ENCODE assay signal across 14 mouse cellular contexts in the genomic region with DNA sequence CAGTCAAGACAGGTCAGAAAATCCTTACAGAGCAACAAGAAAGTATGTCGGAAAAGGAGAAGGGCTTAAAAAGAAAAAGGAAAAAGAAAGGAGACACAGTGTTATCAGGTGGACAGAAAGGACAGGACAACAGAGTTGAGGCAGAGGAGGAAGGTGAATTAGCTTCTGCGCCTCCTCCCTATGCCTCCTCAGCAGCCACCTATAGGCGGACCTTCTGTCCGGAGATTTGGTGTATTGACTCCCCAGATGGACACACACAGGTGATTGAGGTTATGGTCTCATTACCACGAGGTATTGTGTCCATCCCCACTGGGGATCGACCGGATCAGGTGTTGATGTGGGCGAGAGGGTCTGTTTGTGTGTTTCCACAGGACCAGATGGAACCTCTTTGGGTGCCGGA. TPM values are rescaled to one million over a fixed set of nuclear protein-coding genes. Genes with fewer than 3 reads are reported as not detected.
DNase-seq lines count a peak whose midpoint lies in the region; TF ChIP-seq lines count a peak whose summit lies in the region.
"Not testable (repeated sequence)": the region's sequence is repeated elsewhere in the genome, so short reads cannot be mapped to it uniquely, and the experiment has no call there.
"Had no signal": no experiment of that assay in that cellular context is flagged by ENCODE, and none has a peak within 500 bp of the region (broad histone marks: within the 10 kb centered on the region; RNA-seq: fewer than 3 reads in every experiment).

No protein-coding gene starts in this region.

- H3K36me3 ChIP-seq in thymus, adult 2 months (ENCODE audit: control insufficient read depth, insufficient read depth, low read length): not testable (repeated sequence)

- H3K4me1 ChIP-seq in thymus, adult 2 months (replicated peaks; ENCODE audit: control insufficient read depth, insufficient read depth, low read length): not testable (repeated sequence)

- H3K27me3 ChIP-seq in thymus, adult 2 months (ENCODE audit: control insufficient read depth, insufficient read depth, low read length): not testable (repeated sequence)

- H3K4me3 ChIP-seq in thymus, adult 2 months (ENCODE audit: control insufficient read depth, insufficient read depth, low read length): not testable (repeated sequence)

- TF ChIP-seq CTCF in thymus, adult 2 months (IDR thresholded peaks at IDR 0.05; ENCODE audit: borderline replicate concordance, control insufficient read depth, extremely low read depth, insufficient read depth, low read length, poor library complexity): not testable (repeated sequence)

- not testable (repeated sequence) for TF ChIP-seq POLR2A in thymus, adult 2 months (IDR thresholded peaks at IDR 0.05; ENCODE audit: control insufficient read depth, extremely low read depth, insufficient read depth, low read length, poor library complexity)

- 96% methylated on average over 7 of the region's 9 CpGs for WGBS in thymus, adult 2 months

- not testable (repeated sequence) for H3K27ac ChIP-seq in thymus, adult 2 months (ENCODE audit: control insufficient read depth, insufficient read depth, low read length)

- intact Hi-C loops in left cerebral cortex, postnatal 4 days (cut with DNase I): not testable (repeated sequence)

- DNase-seq in cerebellum, adult 11-12 months: peak; percentile 33
- DNase-seq in frontal cortex, postnatal 25 days (ENCODE audit: low spot score in 2 of 2): peak; percentile 6 to 8
- DNase-seq in heart, adult 9 months (ENCODE audit: low spot score in 2 of 2): peak; percentile 23
- DNase-seq in kidney, postnatal 14 days: peak; percentile 14
- DNase-seq in left cerebral cortex, postnatal 4 days: peak; percentile 5
- peak; percentile 15 for DNase-seq in right cerebral cortex, adult 18-20 months
- DNase-seq in thymus, adult 2 months: peak; percentile 20

RNA-seq across cellular contexts. Expression of gene Olfr330, which starts 14.9 kb away (rescaled TPM):
- not detected for total RNA-seq in left cerebral cortex, postnatal 4 days (2021)
- polyA plus RNA-seq in thymus, adult 2 months (2012; rRNA removed): 0.29 and 0.50 TPM in 2 replicates
- total RNA-seq: megakaryocyte, adult 5-6 weeks had no signal
- polyA plus RNA-seq: forebrain, embryonic 16.5 days; heart, embryonic 12.5 days; hindbrain, embryonic 15.5 days; kidney, embryonic 16.5 days; liver, embryonic 13.5 days had no signal

RNA-seq across cellular contexts. Expression of gene Olfr331, which starts 17.4 kb away (rescaled TPM):
- total RNA-seq in left cerebral cortex, postnatal 4 days (2021): not detected
- polyA plus RNA-seq in thymus, adult 2 months (2012; rRNA removed): not detected in 2 replicates
- total RNA-seq: megakaryocyte, adult 5-6 weeks had no signal
- polyA plus RNA-seq: forebrain, embryonic 16.5 days; heart, embryonic 12.5 days; hindbrain, embryonic 15.5 days; kidney, embryonic 16.5 days; liver, embryonic 13.5 days; neural tube, embryonic 15.5 days had no signal

RNA-seq across cellular contexts. Expression of gene Olfr329-ps, which starts 26.5 kb away (rescaled TPM):
- not detected for total RNA-seq in left cerebral cortex, postnatal 4 days (2021)
- polyA plus RNA-seq in thymus, adult 2 months (2012; rRNA removed): 0.11 and 0.51 TPM in 2 replicates
- total RNA-seq: megakaryocyte, adult 5-6 weeks had no signal
- polyA plus RNA-seq: forebrain, embryonic 16.5 days; heart, embryonic 12.5 days; hindbrain, embryonic 15.5 days; kidney, embryonic 16.5 days; liver, embryonic 13.5 days had no signal

RNA-seq across cellular contexts. Expression of gene Olfr332, which starts 27.4 kb away (rescaled TPM):
- not detected for total RNA-seq in left cerebral cortex, postnatal 4 days (2021)
- polyA plus RNA-seq in thymus, adult 2 months (2012; rRNA removed): 0.03 TPM in 1 of 2 replicates, not detected in the other
- total RNA-seq: megakaryocyte, adult 5-6 weeks had no signal
- polyA plus RNA-seq: forebrain, embryonic 16.5 days; heart, embryonic 12.5 days; hindbrain, embryonic 15.5 days; kidney, embryonic 16.5 days; liver, embryonic 13.5 days; neural tube, embryonic 15.5 days had no signal

RNA-seq across cellular contexts. Expression of gene Olfr328, which starts 35.7 kb away (rescaled TPM):
- total RNA-seq in left cerebral cortex, postnatal 4 days (2021): under 1 TPM; 0.12 to 0.34 TPM
- polyA plus RNA-seq in thymus, adult 2 months (2012; rRNA removed): 0.10 TPM in 1 of 2 replicates, not detected in the other
- polyA plus RNA-seq: forebrain, embryonic 16.5 days; heart, embryonic 12.5 days; hindbrain, embryonic 15.5 days; kidney, embryonic 16.5 days; liver, embryonic 13.5 days had no signal
